Mouse (Mus musculus): ENCODE results near the gene Pgm3. TPM values are rescaled to one million over a fixed set of nuclear protein-coding genes. Genes with fewer than 3 reads are reported as not detected.

Gene Pgm3
- 19.6 and 23.1 TPM in 2 replicates for polyA plus RNA-seq (2012; rRNA removed)
- polyA plus RNA-seq (2014; fragmentation: Nextera tagmentation; extraction: Ambion mirVana) = 33.6 and 37.9 TPM in 2 replicates

DNA sequence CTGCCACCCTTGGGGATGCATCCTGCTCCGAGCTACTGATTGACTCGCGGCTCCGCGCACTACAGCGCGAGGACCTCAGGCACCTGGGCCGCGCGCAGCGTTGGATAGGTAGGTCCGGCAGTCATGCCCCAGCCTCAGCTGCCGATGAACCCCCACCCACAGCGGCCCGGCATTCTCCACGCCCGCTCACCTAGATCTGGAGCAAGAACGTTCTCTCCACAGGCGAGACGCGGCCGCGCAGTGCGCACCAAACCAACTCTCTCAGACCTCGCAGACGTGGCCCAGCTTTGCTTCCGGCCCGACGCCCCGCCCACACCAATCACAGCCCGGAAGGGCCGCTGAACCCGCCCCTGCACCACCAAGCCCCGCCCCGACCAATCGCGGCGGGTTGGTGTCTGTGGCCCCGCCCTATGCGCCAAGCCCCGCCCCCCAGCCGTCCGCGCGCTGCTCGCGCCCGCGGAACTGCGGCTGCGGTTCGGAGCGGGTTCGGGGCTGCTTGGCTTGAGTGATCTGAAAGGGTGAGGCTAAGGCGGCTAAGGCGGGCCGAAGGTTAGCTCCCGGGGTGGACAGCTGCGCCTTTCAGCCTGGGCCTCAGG, at the start of gene Pgm3, which contains the start of gene Rwdd2a:
Gene Pgm3 (minus strand): TSS at position 303 of the 596 bp plus-strand sequence.
Gene Rwdd2a (plus strand): TSS at position 452 of the 596 bp plus-strand sequence.
- ATAC-seq (ENCODE audit: low FRiP score, low read depth) = peak; percentile 98
- no peaks in the 10 kb centered on the region for H3K9me3 ChIP-seq (ENCODE audit: control insufficient read depth, low read length)
- peak; percentile 73; the same call in 1 of the 2 replicates for TF ChIP-seq POLR2A (IDR thresholded peaks at IDR 0.05; ENCODE audit: borderline replicate concordance, extremely low read depth, insufficient read depth, insufficient read length)
- H3K27me3 ChIP-seq (ENCODE audit: control insufficient read depth, insufficient read depth, low read length) = no peaks in the 10 kb centered on the region
- H3K9ac ChIP-seq (ENCODE audit: low read depth, low read length, severe bottlenecking) = peak within 1 kb of the TSS; percentile 70
- peak; percentile 93 for DNase-seq (ENCODE audit: low spot score)
- peaks cover 22% of the 10 kb centered on the region for H3K36me3 ChIP-seq (ENCODE audit: control insufficient read depth, insufficient read depth, low read length)
- H3K4me3 ChIP-seq (replicated peaks; ENCODE audit: low read length) = peak within 1 kb of the TSS; percentile 71
- H3K4me1 ChIP-seq (ENCODE audit: control insufficient read depth, insufficient read depth, low read length) = peaks cover 8% of the 10 kb centered on the region
- H3K4me2 ChIP-seq (replicated peaks; ENCODE audit: low read depth, low read length, severe bottlenecking) = peak within 1 kb of the TSS; percentile 97
- WGBS = 0% methylated on average over 38 of the region's 59 CpGs
- H3K27ac ChIP-seq (replicated peaks; ENCODE audit: low read depth, low read length) = 0 out of 2 replicates have a peak within 1 kb of the TSS, but pooled peaks have one; percentile 33

DNA sequence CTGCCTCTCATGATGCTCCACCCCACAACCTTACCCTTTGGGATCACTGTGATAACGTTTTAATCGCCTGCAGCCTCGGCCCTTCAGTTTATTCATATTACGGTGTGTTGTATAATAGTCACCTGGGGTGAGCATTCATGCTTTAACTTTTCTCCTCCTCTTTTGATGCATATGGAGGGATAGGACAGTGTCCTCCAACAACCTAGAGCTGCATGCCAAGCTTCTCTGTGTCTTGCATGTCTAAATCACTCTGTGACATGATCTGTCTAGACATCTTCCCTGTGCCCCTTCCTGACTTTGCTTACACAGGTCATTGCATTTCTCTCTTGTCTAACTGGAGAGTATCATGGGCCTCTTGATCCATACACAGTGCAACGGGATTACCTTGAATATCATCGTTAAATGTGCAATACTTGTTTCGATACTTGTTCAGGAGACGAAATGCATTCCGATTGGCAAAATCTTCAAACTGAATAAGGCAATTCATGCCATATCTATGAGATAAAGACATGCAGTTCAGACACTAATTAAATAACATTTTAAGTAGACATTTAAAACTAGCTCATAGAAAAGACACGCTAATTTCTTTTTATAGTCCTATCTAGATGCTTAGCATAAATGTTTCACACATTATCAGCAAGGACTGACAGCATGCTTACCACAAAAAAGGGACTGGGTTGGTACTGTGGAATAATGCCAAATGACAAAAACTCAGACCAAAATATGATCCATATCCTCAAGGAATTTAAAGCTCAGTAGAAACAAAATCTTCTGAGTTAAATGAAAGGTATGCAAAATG, 47.9 kb upstream of the Pgm3 start:
- no peak overlapping the region for H3K9ac ChIP-seq (ENCODE audit: low read depth, low read length, severe bottlenecking)
- H3K4me3 ChIP-seq (replicated peaks; ENCODE audit: low read length) = no peak overlapping the region
- DNase-seq (ENCODE audit: low spot score) (no peak), ATAC-seq (ENCODE audit: low FRiP score, low read depth) (no peak)
- 80% methylated on average over 10 of the region's 10 CpGs for WGBS
- no peak for TF ChIP-seq POLR2A (IDR thresholded peaks at IDR 0.05; ENCODE audit: borderline replicate concordance, extremely low read depth, insufficient read depth, insufficient read length)
- H3K27ac ChIP-seq (replicated peaks; ENCODE audit: low read depth, low read length) = no peak overlapping the region
- no peak overlapping the region for H3K4me2 ChIP-seq (replicated peaks; ENCODE audit: low read depth, low read length, severe bottlenecking)
- H3K36me3 ChIP-seq (ENCODE audit: control insufficient read depth, insufficient read depth, low read length) = no peaks in the 10 kb centered on the region
- H3K27me3 ChIP-seq (ENCODE audit: control insufficient read depth, insufficient read depth, low read length) = no peaks in the 10 kb centered on the region
- no peaks in the 10 kb centered on the region for H3K9me3 ChIP-seq (ENCODE audit: control insufficient read depth, low read length)
- peaks cover 5% of the 10 kb centered on the region; the same call in 1 of the 2 replicates for H3K4me1 ChIP-seq (ENCODE audit: control insufficient read depth, insufficient read depth, low read length)

DNA sequence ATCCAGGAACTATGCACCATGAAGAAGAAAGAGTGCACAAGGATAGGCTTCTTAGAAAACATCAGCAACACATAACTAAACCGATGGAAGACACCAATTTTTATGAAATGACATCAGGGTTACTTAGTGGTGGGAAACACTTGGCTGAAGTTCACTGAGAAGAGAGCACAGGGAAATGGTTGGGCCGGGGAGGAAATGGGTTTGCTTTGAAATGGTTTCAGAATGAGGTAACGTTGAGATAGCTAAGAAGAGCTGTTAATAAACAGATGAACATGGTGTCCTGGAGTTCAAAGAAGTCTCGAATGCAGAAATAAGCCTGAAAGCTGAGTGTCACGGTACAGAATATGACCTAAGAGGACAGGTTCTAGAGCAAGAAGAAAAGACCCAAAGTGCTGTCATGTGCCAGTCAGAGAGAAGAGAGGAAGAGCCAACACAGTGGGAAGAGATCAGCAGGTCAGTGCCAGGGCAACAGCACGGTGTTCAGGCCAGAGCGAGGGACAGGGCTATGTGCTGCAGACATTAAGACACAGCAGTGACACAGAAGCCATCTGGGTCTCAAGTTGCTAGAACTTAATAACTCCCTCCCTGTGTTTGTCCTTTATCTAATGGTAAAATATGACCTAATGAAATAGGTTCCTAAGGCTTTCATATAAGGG, 46.3 kb upstream of the Pgm3 start:
- WGBS = 71% methylated on average over 7 of the region's 7 CpGs
- Histone ChIP-seq H3K9ac (ENCODE audit: low read depth, low read length, severe bottlenecking) (no peak overlapping the region), H3K36me3 (ENCODE audit: control insufficient read depth, insufficient read depth, low read length) (no peaks in the 10 kb centered on the region), H3K4me2 (replicated peaks; ENCODE audit: low read depth, low read length, severe bottlenecking) (no peak overlapping the region), H3K9me3 (ENCODE audit: control insufficient read depth, low read length) (no peaks in the 10 kb centered on the region), H3K4me1 (ENCODE audit: control insufficient read depth, insufficient read depth, low read length) (peaks cover 5% of the 10 kb centered on the region; the same call in 1 of the 2 replicates), H3K27ac (replicated peaks; ENCODE audit: low read depth, low read length) (no peak overlapping the region), H3K27me3 (ENCODE audit: control insufficient read depth, insufficient read depth, low read length) (no peaks in the 10 kb centered on the region), H3K4me3 (replicated peaks; ENCODE audit: low read length) (no peak overlapping the region)
- TF ChIP-seq POLR2A (IDR thresholded peaks at IDR 0.05; ENCODE audit: borderline replicate concordance, extremely low read depth, insufficient read depth, insufficient read length) = no peak
- no peak for DNase-seq (ENCODE audit: low spot score)
- no peak for ATAC-seq (ENCODE audit: low FRiP score, low read depth)

- peaks cover 5% of the 10 kb centered on the region for H3K36me3 ChIP-seq (ENCODE audit: control insufficient read depth, insufficient read depth, low read length)
- no peak overlapping the region for H3K9ac ChIP-seq (ENCODE audit: low read depth, low read length, severe bottlenecking)
- H3K27ac ChIP-seq (replicated peaks; ENCODE audit: low read depth, low read length) = no peak overlapping the region
- ATAC-seq (ENCODE audit: low FRiP score, low read depth) (no peak), DNase-seq (ENCODE audit: low spot score) (no peak)
- no peak for TF ChIP-seq POLR2A (IDR thresholded peaks at IDR 0.05; ENCODE audit: borderline replicate concordance, extremely low read depth, insufficient read depth, insufficient read length)
- no peak overlapping the region for H3K4me2 ChIP-seq (replicated peaks; ENCODE audit: low read depth, low read length, severe bottlenecking)
- H3K4me1 ChIP-seq (ENCODE audit: control insufficient read depth, insufficient read depth, low read length) = peaks cover 5% of the 10 kb centered on the region; the same call in 1 of the 2 replicates
- H3K27me3 ChIP-seq (ENCODE audit: control insufficient read depth, insufficient read depth, low read length) = no peaks in the 10 kb centered on the region
- no peaks in the 10 kb centered on the region for H3K9me3 ChIP-seq (ENCODE audit: control insufficient read depth, low read length)
- WGBS = 84% methylated on average over 1 of the region's 1 CpGs
- H3K4me3 ChIP-seq (replicated peaks; ENCODE audit: low read length) = no peak overlapping the region
Measured at GRCm38 (mm10) chr9:86615765-86616164, 44.1 kb upstream of the Pgm3 start.

- no peak overlapping the region for H3K4me2 ChIP-seq (replicated peaks; ENCODE audit: low read depth, low read length, severe bottlenecking)
- no peaks in the 10 kb centered on the region for H3K9me3 ChIP-seq (ENCODE audit: control insufficient read depth, low read length)
- 81% methylated on average over 4 of the region's 4 CpGs for WGBS
- no peak overlapping the region for H3K4me3 ChIP-seq (replicated peaks; ENCODE audit: low read length)
- ATAC-seq (ENCODE audit: low FRiP score, low read depth) (no peak), DNase-seq (ENCODE audit: low spot score) (no peak)
- H3K27me3 ChIP-seq (ENCODE audit: control insufficient read depth, insufficient read depth, low read length) = no peaks in the 10 kb centered on the region
- H3K27ac ChIP-seq (replicated peaks; ENCODE audit: low read depth, low read length) = no peak overlapping the region
- no peak overlapping the region for H3K9ac ChIP-seq (ENCODE audit: low read depth, low read length, severe bottlenecking)
- H3K4me1 ChIP-seq (ENCODE audit: control insufficient read depth, insufficient read depth, low read length) = peaks cover 4% of the 10 kb centered on the region; the same call in 1 of the 2 replicates
- TF ChIP-seq POLR2A (IDR thresholded peaks at IDR 0.05; ENCODE audit: borderline replicate concordance, extremely low read depth, insufficient read depth, insufficient read length) = no peak
- H3K36me3 ChIP-seq (ENCODE audit: control insufficient read depth, insufficient read depth, low read length) = peaks cover 5% of the 10 kb centered on the region
Measured at GRCm38 (mm10) chr9:86612091-86612490, 40.4 kb upstream of the Pgm3 start.

Measured in limb, embryonic 14.5 days (tissue).